Mouse (Mus musculus): ENCODE results near the gene Hdac9.

Hdac9 gene

DNA sequence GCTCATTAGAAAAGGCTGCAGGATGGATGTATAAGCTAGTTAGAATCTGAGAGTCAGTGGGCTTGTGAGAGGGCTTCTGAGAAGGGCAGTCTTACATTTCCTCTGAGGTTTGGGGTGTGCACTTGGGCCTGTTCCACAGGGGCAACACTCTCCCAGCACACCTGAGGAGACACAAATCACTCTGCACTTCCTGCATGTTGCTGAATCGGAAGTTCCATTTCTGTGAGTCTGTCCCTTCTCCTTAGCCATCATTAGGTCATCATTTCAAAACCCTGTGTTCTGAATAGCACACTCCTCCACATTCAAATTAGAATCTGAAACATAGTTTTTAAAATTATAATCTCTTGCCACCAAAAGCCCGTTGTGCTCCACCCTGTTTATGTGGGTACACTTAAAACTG, 354.6 kb downstream of the Hdac9 start:
- Histone ChIP-seq H3K27me3 (ENCODE audit: control insufficient read depth, insufficient read depth, low read length, poor library complexity, severe bottlenecking) (no peaks in the 10 kb centered on the region), H3K36me3 (ENCODE audit: control insufficient read depth, insufficient read depth, low read length, poor library complexity, severe bottlenecking) (no peaks in the 10 kb centered on the region)
- DNase-seq (ENCODE audit: low read depth, low spot score): peak; percentile 1

DNA sequence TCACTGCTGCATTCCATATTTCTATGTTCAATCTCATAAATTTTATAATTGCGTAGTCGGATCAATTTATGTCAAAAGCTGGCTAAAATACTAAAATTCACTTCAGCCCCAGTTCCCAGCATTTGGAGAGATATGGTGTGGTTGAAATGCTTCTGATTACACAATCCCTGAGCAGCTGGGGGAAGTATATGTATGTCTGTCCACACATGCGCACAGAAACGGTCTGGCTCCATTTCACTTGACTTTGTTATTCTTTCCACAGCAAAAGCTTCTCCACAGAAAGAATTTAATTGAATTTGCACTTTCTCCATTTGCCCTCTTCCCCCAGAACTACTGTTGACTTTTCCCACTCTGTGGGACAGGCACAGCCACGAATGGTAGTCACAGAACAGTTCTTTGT, 357.9 kb downstream of the Hdac9 start:
- Histone ChIP-seq H3K36me3 (ENCODE audit: control insufficient read depth, insufficient read depth, low read length, poor library complexity, severe bottlenecking) (no peaks in the 10 kb centered on the region), H3K27me3 (ENCODE audit: control insufficient read depth, insufficient read depth, low read length, poor library complexity, severe bottlenecking) (no peaks in the 10 kb centered on the region)
- no peak for DNase-seq (ENCODE audit: low read depth, low spot score)

DNA sequence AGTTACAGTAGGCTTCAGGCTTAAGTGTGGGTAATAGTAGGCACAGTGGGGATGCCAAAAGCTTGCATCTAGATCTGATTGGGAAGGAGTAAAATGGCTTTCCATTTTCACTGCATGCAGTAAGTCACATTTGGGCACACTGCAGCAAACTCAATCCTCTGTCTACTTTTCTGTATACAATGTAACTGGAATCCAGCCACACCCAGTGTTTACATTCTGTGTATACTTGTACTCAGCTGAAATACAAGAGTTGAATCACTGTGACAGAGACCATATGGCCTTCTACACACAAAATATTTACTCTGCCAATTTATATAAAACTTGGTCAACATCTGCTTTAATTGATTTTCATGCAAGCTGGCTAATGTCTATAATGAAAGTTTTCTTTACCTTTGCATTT, 362.1 kb downstream of the Hdac9 start:
- no peaks in the 10 kb centered on the region for H3K36me3 ChIP-seq (ENCODE audit: control insufficient read depth, insufficient read depth, low read length, poor library complexity, severe bottlenecking)
- DNase-seq (ENCODE audit: low read depth, low spot score): no peak

DNA sequence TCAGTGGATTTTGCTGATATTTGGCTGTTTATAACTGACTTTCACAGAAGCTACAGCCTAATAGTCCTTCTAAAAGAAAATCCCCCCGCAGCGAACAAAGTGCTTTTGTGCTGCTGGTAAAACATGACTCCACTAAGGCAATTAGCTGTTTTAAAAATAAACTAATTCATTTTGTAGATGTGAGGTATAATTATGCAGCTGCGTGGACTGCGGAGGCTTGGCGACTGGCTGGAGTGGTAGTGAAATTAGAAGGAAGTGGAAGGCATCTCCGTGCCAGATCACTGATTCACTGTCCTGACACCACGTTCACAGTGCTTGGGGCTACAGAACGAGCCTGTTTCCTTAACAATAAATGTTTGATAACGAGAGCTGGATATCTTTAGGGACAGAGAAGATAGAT, 366.6 kb downstream of the Hdac9 start:
- no peaks in the 10 kb centered on the region for H3K36me3 ChIP-seq (ENCODE audit: control insufficient read depth, insufficient read depth, low read length, poor library complexity, severe bottlenecking)
- no peaks in the 10 kb centered on the region for H3K27me3 ChIP-seq (ENCODE audit: control insufficient read depth, insufficient read depth, low read length, poor library complexity, severe bottlenecking)
- DNase-seq (ENCODE audit: low read depth, low spot score): no peak

More for the DNA sequence above, 362.1 kb downstream of the Hdac9 start:
- H3K27me3 ChIP-seq (ENCODE audit: control insufficient read depth, insufficient read depth, low read length, poor library complexity, severe bottlenecking): no peaks in the 10 kb centered on the region

DNA sequence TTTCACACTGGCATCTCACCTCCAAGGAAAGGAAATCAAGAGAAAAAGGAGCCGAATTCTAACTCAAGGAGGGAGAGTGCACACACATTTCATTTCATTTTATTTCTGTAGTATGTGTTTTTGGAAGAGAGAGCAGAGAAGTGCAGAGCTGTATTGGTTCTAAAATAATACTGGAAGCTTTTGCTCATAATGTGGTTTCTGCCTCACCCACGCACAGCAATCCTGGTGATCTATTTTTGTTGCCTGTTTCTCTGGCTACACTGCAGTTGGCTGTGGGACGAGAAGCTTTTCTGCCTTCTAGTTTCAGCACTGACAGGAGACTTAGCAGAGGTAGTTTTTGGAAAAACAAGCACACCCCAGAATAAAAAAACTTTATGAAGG, 387.7 kb downstream of the Hdac9 start:
- DNase-seq (ENCODE audit: low read depth, low spot score): no peak
- no peaks in the 10 kb centered on the region for H3K27me3 ChIP-seq (ENCODE audit: control insufficient read depth, insufficient read depth, low read length, poor library complexity, severe bottlenecking)
- H3K36me3 ChIP-seq (ENCODE audit: control insufficient read depth, insufficient read depth, low read length, poor library complexity, severe bottlenecking): no peaks in the 10 kb centered on the region

DNA sequence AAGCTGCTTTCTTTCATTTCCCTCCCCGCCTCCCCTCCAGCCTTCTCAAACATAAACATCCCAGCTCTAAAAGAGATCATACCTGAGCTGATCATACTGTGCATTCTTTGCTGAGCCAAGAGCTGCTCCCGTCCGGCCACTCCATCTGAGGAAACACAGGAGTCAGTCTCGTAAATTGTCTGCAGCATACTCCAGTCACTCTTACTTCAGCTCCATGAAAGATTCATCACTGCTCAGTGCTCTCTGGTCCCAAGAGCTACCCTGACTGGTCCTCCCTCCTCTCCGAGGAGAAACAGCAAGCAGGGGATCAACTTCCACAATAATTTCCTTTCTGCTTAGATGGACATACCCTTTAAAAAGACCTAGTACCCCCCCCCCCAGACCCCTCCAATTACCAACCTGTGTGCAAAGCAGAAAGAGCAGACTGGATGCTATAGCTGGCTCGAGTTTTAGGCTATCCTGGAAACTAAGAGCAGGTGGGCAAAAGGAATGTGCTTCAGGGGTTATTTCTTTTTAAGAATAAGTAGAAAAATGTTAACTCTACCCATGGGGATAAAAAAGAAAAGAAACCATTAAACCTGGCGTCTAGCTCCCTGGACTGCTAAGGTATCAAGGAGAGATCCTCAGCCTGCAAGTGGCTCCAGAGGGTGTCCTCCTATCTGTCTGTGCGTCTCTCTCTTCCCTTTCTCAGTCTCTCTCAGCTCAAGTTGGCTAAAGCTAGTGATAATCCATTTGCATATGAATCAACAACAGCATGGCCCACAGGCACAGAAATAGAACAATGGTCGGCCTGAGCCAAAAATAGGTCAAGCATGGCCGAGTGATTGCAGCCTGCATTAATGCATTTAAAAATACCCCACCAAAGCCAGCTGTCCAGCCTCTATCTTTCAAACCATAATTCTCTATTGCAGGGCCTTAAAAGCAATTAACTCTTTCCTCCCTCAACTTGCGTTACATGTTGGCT, 388.4 kb downstream of the Hdac9 start:
- DNase-seq (ENCODE audit: low read depth, low spot score): peak; percentile 56
- Histone ChIP-seq H3K27me3 (ENCODE audit: control insufficient read depth, insufficient read depth, low read length, poor library complexity, severe bottlenecking) (no peaks in the 10 kb centered on the region), H3K36me3 (ENCODE audit: control insufficient read depth, insufficient read depth, low read length, poor library complexity, severe bottlenecking) (no peaks in the 10 kb centered on the region)

DNA sequence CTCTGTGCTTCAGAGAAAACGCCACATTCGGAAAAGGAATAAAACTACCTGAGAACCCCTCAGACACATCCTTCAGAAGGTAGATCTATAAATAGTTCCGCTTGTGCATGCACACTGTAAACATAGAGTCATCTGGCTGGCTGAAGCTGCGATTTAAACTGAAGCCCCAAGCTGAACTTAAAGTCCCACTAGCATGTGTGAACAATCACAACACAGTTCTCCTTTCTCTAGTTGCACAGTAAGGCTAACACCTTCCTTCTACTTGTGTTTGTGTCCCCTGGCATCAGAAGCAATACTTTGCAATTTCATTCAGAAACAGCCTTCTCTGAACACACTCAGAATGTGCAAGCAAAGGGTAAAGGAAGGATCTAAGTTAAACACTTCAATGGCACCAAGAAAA, 389.1 kb downstream of the Hdac9 start:
- DNase-seq (ENCODE audit: low read depth, low spot score): peak; percentile 31
- H3K36me3 ChIP-seq (ENCODE audit: control insufficient read depth, insufficient read depth, low read length, poor library complexity, severe bottlenecking): no peaks in the 10 kb centered on the region
- H3K27me3 ChIP-seq (ENCODE audit: control insufficient read depth, insufficient read depth, low read length, poor library complexity, severe bottlenecking): no peaks in the 10 kb centered on the region

DNA sequence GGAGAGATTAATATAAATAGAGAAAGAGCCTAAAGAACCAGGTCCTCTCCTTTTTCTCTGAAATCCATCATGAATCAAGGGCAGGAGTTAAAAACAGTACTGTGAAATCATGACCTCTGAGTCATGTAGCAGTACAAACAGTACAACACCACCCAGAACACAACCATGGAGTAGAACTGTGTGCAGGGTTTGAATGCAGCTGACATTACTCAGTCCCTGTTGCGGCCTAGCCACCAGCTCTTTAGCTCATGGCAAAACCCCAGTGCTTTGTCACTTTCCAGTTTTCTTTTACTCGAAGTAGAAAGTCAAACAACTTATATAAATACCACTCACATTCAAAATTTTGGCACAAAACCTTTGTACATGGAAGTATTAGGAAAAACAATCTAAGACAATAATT, 395.4 kb downstream of the Hdac9 start:
- DNase-seq (ENCODE audit: low read depth, low spot score): no peak
- no peaks in the 10 kb centered on the region for H3K27me3 ChIP-seq (ENCODE audit: control insufficient read depth, insufficient read depth, low read length, poor library complexity, severe bottlenecking)
- H3K36me3 ChIP-seq (ENCODE audit: control insufficient read depth, insufficient read depth, low read length, poor library complexity, severe bottlenecking): no peaks in the 10 kb centered on the region

DNA sequence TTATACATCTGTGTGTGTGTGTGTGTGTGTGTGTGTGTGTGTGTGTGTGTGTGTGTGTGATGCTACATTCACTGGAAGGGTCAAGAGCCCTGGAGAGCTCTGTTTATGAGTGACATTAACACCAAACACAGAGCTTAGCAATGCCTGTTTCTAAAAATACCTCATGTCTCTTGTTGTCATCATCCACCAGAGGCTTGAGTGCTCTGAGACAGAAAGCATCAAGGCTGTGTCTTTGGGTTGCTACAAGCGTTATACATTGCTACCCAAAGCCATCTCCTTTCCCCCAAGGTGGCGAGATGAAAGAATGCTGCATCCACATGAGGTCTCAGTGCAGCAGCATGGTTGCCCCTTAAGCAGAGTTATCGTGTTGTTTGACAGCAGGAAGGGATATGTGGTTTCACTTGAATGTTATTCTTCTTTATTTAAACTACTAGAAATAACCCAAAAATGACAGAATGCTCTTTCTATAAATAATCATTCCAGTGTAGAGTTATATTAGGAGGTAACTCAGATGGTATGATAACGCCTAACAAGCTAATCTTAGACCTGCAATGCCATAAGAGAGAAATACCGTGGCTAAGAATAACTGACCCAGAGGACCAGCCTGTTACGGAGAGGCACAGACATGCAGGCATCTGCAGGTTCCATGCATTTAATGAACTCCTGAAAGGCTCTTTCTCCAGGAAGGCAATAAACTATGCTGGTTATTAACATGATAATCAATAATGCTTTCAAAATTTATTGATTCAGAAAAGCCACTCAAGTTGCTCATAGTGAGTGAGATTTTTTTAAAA, 399.9 kb downstream of the Hdac9 start:
- H3K27me3 ChIP-seq (ENCODE audit: control insufficient read depth, insufficient read depth, low read length, poor library complexity, severe bottlenecking): no peaks in the 10 kb centered on the region
- no peak for DNase-seq (ENCODE audit: low read depth, low spot score)
- no peaks in the 10 kb centered on the region for H3K36me3 ChIP-seq (ENCODE audit: control insufficient read depth, insufficient read depth, low read length, poor library complexity, severe bottlenecking)

DNA sequence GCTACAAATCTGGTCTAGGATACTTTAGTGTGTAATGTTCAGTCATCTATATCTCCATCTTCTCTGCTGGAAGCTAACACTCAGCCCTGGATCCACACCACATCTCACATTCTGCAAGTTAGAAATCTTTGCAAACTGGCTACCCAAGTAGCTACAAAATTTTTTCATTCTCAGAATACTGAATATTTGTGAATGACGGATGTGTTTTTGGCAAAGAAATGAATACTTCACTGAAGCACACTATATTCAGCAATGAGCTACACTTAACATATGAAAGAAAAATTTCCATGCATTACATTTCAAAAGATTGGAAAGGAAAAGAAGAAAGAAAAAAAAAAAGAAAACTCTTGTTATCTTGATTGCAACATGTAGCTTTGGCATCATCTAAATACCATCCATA, 410.6 kb downstream of the Hdac9 start:
- Histone ChIP-seq H3K36me3 (ENCODE audit: control insufficient read depth, insufficient read depth, low read length, poor library complexity, severe bottlenecking) (no peaks in the 10 kb centered on the region), H3K27me3 (ENCODE audit: control insufficient read depth, insufficient read depth, low read length, poor library complexity, severe bottlenecking) (no peaks in the 10 kb centered on the region)
- no peak for DNase-seq (ENCODE audit: low read depth, low spot score)

DNA sequence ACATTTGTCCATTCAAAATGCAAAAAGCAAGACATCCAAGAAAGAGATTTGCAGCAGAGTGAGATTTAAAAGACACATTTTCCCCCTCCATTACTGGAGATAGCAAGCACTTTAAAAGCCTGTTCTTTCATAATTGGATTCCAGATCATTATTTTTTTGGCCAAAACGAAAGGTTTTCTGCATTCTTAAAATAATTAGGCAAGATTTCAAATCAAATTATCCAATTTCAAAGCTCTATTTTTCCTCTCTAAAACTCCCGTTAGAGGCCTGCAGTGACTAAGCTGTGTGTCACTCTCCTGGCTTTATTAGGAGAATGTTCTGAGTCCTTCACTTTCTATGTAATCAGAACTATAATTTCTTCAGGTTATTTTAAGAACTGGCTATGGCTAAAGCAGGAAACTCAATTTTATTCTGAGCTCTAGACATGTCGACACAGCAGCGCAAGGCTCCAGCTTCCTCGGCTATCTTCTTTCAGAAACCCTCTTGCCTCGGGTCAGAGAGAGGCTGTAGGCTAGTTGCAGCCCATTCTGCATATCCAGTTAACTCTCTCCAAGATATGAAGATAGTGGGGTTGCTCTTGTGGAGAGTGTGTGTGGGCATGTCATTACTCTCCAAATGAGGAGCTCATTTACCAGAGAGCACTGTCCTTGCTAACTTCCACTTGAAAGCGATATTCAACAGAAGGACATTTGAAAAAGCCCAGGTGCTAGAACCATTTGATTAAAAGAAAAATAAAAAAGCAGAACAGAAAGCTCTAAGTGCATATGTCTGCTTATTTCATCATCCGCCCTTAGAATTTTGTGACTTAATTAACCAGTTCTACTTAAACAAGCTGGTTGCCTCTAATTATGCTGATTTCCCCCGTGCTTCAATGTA, 417.9 kb downstream of the Hdac9 start:
- H3K27me3 ChIP-seq (ENCODE audit: control insufficient read depth, insufficient read depth, low read length, poor library complexity, severe bottlenecking): no peaks in the 10 kb centered on the region
- H3K36me3 ChIP-seq (ENCODE audit: control insufficient read depth, insufficient read depth, low read length, poor library complexity, severe bottlenecking): no peaks in the 10 kb centered on the region
- DNase-seq (ENCODE audit: low read depth, low spot score): peak; percentile 55

DNA sequence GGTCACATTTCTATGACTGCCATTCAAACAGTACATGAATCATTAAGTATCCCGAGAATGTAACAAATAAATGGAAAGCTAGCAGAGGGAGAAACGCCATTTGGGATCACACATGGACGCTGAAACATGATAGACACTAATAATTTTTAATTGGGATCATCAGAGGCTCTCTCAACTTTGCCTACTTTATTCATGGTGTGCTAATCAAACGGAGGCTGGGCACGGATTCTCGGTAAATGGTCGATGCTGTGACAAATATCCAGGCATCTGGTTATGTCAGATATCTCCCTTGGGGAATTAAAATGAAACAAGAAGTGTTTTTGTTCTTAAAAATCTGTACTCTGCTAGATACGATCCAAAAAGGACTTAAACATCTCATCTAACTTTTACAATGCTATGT, 418.6 kb downstream of the Hdac9 start:
- Histone ChIP-seq H3K27me3 (ENCODE audit: control insufficient read depth, insufficient read depth, low read length, poor library complexity, severe bottlenecking) (no peaks in the 10 kb centered on the region), H3K36me3 (ENCODE audit: control insufficient read depth, insufficient read depth, low read length, poor library complexity, severe bottlenecking) (no peaks in the 10 kb centered on the region)
- DNase-seq (ENCODE audit: low read depth, low spot score): peak; percentile 35

DNA sequence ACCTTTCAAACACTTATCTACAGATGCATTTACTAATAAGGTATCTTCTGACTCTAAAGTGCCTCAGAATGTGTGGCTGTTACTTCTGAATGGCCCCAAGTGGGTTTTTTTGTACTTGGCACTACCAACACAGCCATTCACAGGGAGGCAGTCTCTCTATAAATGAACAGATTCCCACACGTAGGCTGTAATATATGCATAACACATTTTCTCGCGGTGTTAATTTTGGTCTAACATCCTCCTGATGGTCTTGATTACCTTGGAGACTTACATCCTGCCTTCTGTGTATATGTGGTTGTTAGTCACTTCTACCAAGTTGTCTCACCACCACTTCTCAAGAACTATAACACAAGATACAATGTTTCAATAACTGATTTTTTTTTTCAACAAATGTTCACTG, 419.2 kb downstream of the Hdac9 start:
- no peaks in the 10 kb centered on the region for H3K36me3 ChIP-seq (ENCODE audit: control insufficient read depth, insufficient read depth, low read length, poor library complexity, severe bottlenecking)
- DNase-seq (ENCODE audit: low read depth, low spot score): no peak
- H3K27me3 ChIP-seq (ENCODE audit: control insufficient read depth, insufficient read depth, low read length, poor library complexity, severe bottlenecking): no peaks in the 10 kb centered on the region

DNA sequence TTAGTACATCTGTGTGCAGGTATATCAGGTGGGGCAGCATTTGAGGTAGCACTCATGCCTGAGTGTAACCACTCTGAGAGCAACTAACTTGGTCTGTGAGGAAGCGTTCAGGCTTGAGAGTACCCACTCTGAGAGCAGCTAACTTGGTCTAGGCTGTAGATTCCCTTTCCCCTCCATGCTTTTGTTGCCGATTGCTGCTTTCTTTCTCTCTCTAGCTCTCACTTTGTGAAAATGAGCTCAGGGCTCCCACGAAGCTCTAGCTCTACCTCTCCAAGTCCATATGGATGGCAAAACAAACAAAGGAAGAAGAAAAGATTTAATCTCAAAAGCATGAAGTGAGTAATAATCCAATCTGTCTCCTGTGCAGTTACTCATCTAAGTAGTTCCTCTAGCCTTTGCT, 421.0 kb downstream of the Hdac9 start:
- peak; percentile 55 for DNase-seq (ENCODE audit: low read depth, low spot score)
- Histone ChIP-seq H3K27me3 (ENCODE audit: control insufficient read depth, insufficient read depth, low read length, poor library complexity, severe bottlenecking) (no peaks in the 10 kb centered on the region), H3K36me3 (ENCODE audit: control insufficient read depth, insufficient read depth, low read length, poor library complexity, severe bottlenecking) (no peaks in the 10 kb centered on the region)
